Mouse (Mus musculus): Measurements from ENCODE around the gene Proser1.

- TF ChIP-seq CTCF (IDR thresholded peaks at IDR 0.05; ENCODE audit: low read depth, low read length) (no peak), GATA1 (IDR thresholded peaks at IDR 0.05; ENCODE audit: borderline replicate concordance, low read length) (no peak), TAL1 (conservative IDR thresholded peaks at IDR 0.05; ENCODE audit: low read depth, low read length) (no peak), GATA2 (IDR thresholded peaks at IDR 0.05; ENCODE audit: borderline replicate concordance, low read depth, low read length) (no peak), POLR2AphosphoS5 (IDR thresholded peaks at IDR 0.05; ENCODE audit: insufficient replicate concordance, low read depth, low read length) (no peak)
Measured at GRCm38 (mm10) chr3:53446801-53447200, 16.7 kb upstream of the Proser1 start.

Data from G1E (cell line).